In the genomic region with DNA sequence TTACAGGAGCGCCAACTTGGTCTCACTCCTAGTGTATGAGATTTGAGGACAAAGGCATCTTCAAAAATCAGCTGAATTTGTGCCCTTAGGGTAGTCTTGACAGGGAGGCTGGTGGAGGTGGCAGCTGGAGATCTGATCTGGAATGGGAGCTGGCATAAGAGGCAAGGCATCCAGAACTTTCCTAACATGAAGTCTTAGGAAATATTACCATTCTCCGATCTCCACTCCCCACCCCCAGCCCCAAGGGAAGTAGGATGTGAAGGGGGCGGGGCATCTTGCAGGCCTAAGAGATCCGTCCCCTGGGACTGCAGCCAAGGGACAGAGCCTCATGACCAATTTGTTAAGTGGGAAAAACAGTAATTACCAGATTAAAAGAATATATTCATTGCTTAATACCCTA, we compare ENCODE assay signal across 19 mouse cellular contexts. TPM values are rescaled to one million over a fixed set of nuclear protein-coding genes. Genes with fewer than 3 reads are reported as not detected.
DNase-seq lines count a peak whose midpoint lies in the region; ATAC-seq lines count a peak whose summit lies in the region.
"Had no signal": no experiment of that assay in that cellular context is flagged by ENCODE, and none has a peak within 500 bp of the region (broad histone marks: within the 10 kb centered on the region; RNA-seq: fewer than 3 reads in every experiment).

No protein-coding gene starts in this region.

- peak; percentile 77 for DNase-seq in adrenal gland, postnatal 10 days
- no peak for DNase-seq in adrenal gland, adult 18-20 months (ENCODE audit: low spot score in 2 of 2)
- peak; percentile 63 for DNase-seq in kidney, adult 11 months
- peak; percentile 68 for DNase-seq in fat pad, adult 2 months (ENCODE audit: extremely low read depth, low read depth, low spot score)
- peak; percentile 76 for DNase-seq in lung, postnatal 10 days
- DNase-seq in embryo, embryonic 9.5 days (ENCODE audit: extremely low spot score): no peak
- no peak for DNase-seq in hindbrain, embryonic 10.5 days (ENCODE audit: low spot score)
- DNase-seq: cerebellum, adult 9-10 months; thymus, adult 18-20 months had no signal

- no peak overlapping the region for H3K4me2 ChIP-seq in kidney, embryonic 14.5 days (replicated peaks; ENCODE audit: low read depth, low read length)
- H3K4me2 ChIP-seq: embryonic facial prominence, embryonic 12.5 days; forebrain, embryonic 13.5 days; limb, embryonic 12.5 days; midbrain, embryonic 12.5 days had no signal

- H3K27ac ChIP-seq in kidney, embryonic 14.5 days (ENCODE audit: low read depth, low read length): no peak overlapping the region
- no peak overlapping the region for H3K27ac ChIP-seq in hindbrain, embryonic 10.5 days
- H3K27ac ChIP-seq: embryonic facial prominence, embryonic 12.5 days; forebrain, embryonic 13.5 days; limb, embryonic 12.5 days; midbrain, embryonic 12.5 days had no signal

- no peaks in the 10 kb centered on the region for H3K36me3 ChIP-seq in kidney, embryonic 14.5 days (ENCODE audit: control insufficient read depth, insufficient read depth, low read length)
- H3K36me3 ChIP-seq in hindbrain, embryonic 10.5 days: no peaks in the 10 kb centered on the region
- H3K36me3 ChIP-seq: embryonic facial prominence, embryonic 12.5 days; limb, embryonic 12.5 days; midbrain, embryonic 12.5 days had no signal

- H3K9ac ChIP-seq in kidney, embryonic 14.5 days (ENCODE audit: low read depth, low read length): no peak overlapping the region
- H3K9ac ChIP-seq: embryonic facial prominence, embryonic 12.5 days; forebrain, embryonic 13.5 days; limb, embryonic 12.5 days; midbrain, embryonic 12.5 days had no signal

- peaks cover 14% of the 10 kb centered on the region for H3K4me1 ChIP-seq in kidney, embryonic 14.5 days (ENCODE audit: control insufficient read depth, insufficient read depth, low read length)
- peaks cover 40% of the 10 kb centered on the region for H3K4me1 ChIP-seq in hindbrain, embryonic 10.5 days (replicated peaks)

- 83% methylated on average over 4 of the region's 4 CpGs for WGBS in kidney, embryonic 14.5 days
- 72% methylated on average over 4 of the region's 4 CpGs for WGBS in hindbrain, embryonic 10.5 days

- H3K27me3 ChIP-seq in kidney, embryonic 14.5 days (ENCODE audit: control insufficient read depth, insufficient read depth, low read length): no peaks in the 10 kb centered on the region
- peaks cover 22% of the 10 kb centered on the region for H3K27me3 ChIP-seq in hindbrain, embryonic 10.5 days (ENCODE audit: insufficient read depth, poor library complexity, severe bottlenecking)
- H3K27me3 ChIP-seq: embryonic facial prominence, embryonic 12.5 days had no signal

- no peak for ATAC-seq in kidney, embryonic 14.5 days (ENCODE audit: low FRiP score, low TSS enrichment)
- ATAC-seq: forebrain, embryonic 13.5 days; inflammation-experienced regulatory T-cells, adult 6 months had no signal

- H3K9me3 ChIP-seq in kidney, embryonic 14.5 days (ENCODE audit: control insufficient read depth, low read length): no peaks in the 10 kb centered on the region
- H3K9me3 ChIP-seq in hindbrain, embryonic 10.5 days: no peaks in the 10 kb centered on the region
- H3K9me3 ChIP-seq: embryonic facial prominence, embryonic 12.5 days; forebrain, embryonic 13.5 days; limb, embryonic 12.5 days; midbrain, embryonic 12.5 days had no signal

- no peak overlapping the region for H3K4me3 ChIP-seq in kidney, embryonic 14.5 days (ENCODE audit: low read length)
- no peak overlapping the region for H3K4me3 ChIP-seq in hindbrain, embryonic 10.5 days
- H3K4me3 ChIP-seq: embryonic facial prominence, embryonic 12.5 days; forebrain, embryonic 13.5 days; limb, embryonic 12.5 days; midbrain, embryonic 12.5 days had no signal

RNA-seq across cellular contexts. Expression of a gene that starts 2.3 kb away (rescaled TPM):
- total RNA-seq in adrenal gland, postnatal 10 days (2021): 10 to 100 TPM; 28.5 to 32.9 TPM
- 10 to 100 TPM; 30.6 to 55.5 TPM for total RNA-seq in adrenal gland, adult 18-20 months (2021)
- polyA plus RNA-seq in kidney, embryonic 14.5 days (2014; fragmentation: Nextera tagmentation; extraction: Ambion mirVana): 3.4 and 4.5 TPM in 2 replicates
- 2.0 and 2.5 TPM in 2 replicates for polyA plus RNA-seq in hindbrain, embryonic 10.5 days (2016; fragmentation: Nextera tagmentation; extraction: Ambion mirVana)

RNA-seq across cellular contexts. Expression of a gene that starts 4.8 kb away (rescaled TPM):
- total RNA-seq in adrenal gland, postnatal 10 days (2021): 10 to 100 TPM; 20.4 to 24.7 TPM
- 10 to 100 TPM; 13.5 to 16.7 TPM for total RNA-seq in adrenal gland, adult 18-20 months (2021)
- 68.7 and 95.2 TPM in 2 replicates for polyA plus RNA-seq in kidney, embryonic 14.5 days (2014; fragmentation: Nextera tagmentation; extraction: Ambion mirVana)
- polyA plus RNA-seq in hindbrain, embryonic 10.5 days (2016; fragmentation: Nextera tagmentation; extraction: Ambion mirVana): 69.7 and 78.1 TPM in 2 replicates

RNA-seq across cellular contexts. Expression of a gene that starts 13.0 kb away (rescaled TPM):
- 10 to 100 TPM; 25.4 to 35.9 TPM for total RNA-seq in adrenal gland, postnatal 10 days (2021)
- total RNA-seq in adrenal gland, adult 18-20 months (2021): 10 to 100 TPM; 18.5 to 19.5 TPM
- 10.2 and 15.9 TPM in 2 replicates for polyA plus RNA-seq in kidney, embryonic 14.5 days (2014; fragmentation: Nextera tagmentation; extraction: Ambion mirVana)
- polyA plus RNA-seq in hindbrain, embryonic 10.5 days (2016; fragmentation: Nextera tagmentation; extraction: Ambion mirVana): 7.9 and 8.6 TPM in 2 replicates

RNA-seq across cellular contexts. Expression of a gene that starts 38.0 kb away (rescaled TPM):
- 10 to 100 TPM; 23.8 to 32.9 TPM for total RNA-seq in adrenal gland, postnatal 10 days (2021)
- total RNA-seq in adrenal gland, adult 18-20 months (2021): 10 to 100 TPM; 26.4 to 30.4 TPM
- polyA plus RNA-seq in kidney, embryonic 14.5 days (2014; fragmentation: Nextera tagmentation; extraction: Ambion mirVana): 33.7 and 47.7 TPM in 2 replicates
- polyA plus RNA-seq in hindbrain, embryonic 10.5 days (2016; fragmentation: Nextera tagmentation; extraction: Ambion mirVana): 40.6 and 57.3 TPM in 2 replicates

RNA-seq across cellular contexts. Expression of a gene that starts 43.4 kb away (rescaled TPM):
- total RNA-seq in adrenal gland, postnatal 10 days (2021): under 1 TPM; 0.27 to 0.60 TPM
- under 1 TPM in 1 of 2 experiments, not detected in 1; 0.46 TPM for total RNA-seq in adrenal gland, adult 18-20 months (2021)
- polyA plus RNA-seq in kidney, embryonic 14.5 days (2014; fragmentation: Nextera tagmentation; extraction: Ambion mirVana): not detected in 2 replicates
- not detected in 2 replicates for polyA plus RNA-seq in hindbrain, embryonic 10.5 days (2016; fragmentation: Nextera tagmentation; extraction: Ambion mirVana)
- total RNA-seq: gastrocnemius, adult 8-10 months; heart, postnatal 10 days had no signal
- polyA plus RNA-seq: embryonic facial prominence, embryonic 12.5 days; inflammation-experienced regulatory T-cells, adult 6 months; limb, embryonic 12.5 days; liver, embryonic 16.5 days; spleen, adult 2 months had no signal

Comparison
In these comparisons a context has a peak if more than half of its experiments do, and no peak if none do; other contexts are left out.
1. DNase-seq: peak in adrenal gland, postnatal 10 days (single experiment), kidney, adult 11 months (single experiment), fat pad, adult 2 months (single experiment) and lung, postnatal 10 days (single experiment); none in adrenal gland, adult 18-20 months (0 of 2), embryo, embryonic 9.5 days (single experiment) and hindbrain, embryonic 10.5 days (single experiment).